Mouse (Mus musculus) frontal cortex, adult 2 months (tissue): Measurements from ENCODE around the gene Map4k1. TPM values are rescaled to one million over a fixed set of nuclear protein-coding genes. Genes with fewer than 3 reads are reported as not detected.

Source experiments
- DNase-seq, 2 experiments: peaks; one replicate each; pipeline ENCODE4 v3.0.0; 2022; ENCODE audit warnings: low spot score in 1 of 2; ENCODE audit errors: extremely low spot score in 1 of 2
- polyA plus RNA-seq: library from polyadenylated mRNA; depleted of rRNA; stranded (reverse); fragments of >200 nt; gene quantifications from 2 replicates; pipeline ENCODE4 v1.2.3, GENCODE M21; 2012; rRNA removed

Gene Map4k1
- polyA plus RNA-seq, 1 experiment, result 3.8 TPM

DNA sequence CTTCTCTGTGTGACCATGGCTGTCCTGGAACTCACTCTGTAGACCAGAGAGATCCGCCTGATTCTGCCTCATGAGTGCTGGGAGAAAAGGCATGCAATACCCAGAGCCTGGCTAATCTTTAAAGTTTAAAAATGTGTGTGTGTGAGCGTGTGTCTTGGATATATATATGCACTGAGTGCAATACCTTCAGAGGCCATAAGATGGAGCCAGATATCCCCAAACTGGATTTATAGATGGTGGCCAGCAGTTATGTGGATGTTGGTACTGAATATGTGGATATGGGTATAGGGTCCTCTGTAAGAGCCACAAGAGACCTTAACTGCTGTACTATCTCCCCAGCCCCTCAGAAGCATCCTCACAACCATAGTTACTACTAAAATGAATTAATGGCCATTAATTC, 68.9 kb downstream of the Map4k1 start:
- DNase-seq, result peak in 1 of 2 experiments; percentile 81

- no peak for DNase-seq
Observed at GRCm38 (mm10) chr7:29052821-29053220, 71.0 kb downstream of the Map4k1 start.

Other genes with a start within 250 kb of the Map4k1 start
- gene Mrps12, start 240.2 kb upstream of the Map4k1 start, polyA plus RNA-seq, result 92.4 and 109 TPM in 2 replicates
- 15.4 and 18.0 TPM in 2 replicates for gene Sars2, start 240.1 kb upstream of the Map4k1 start, polyA plus RNA-seq
- gene Ccer2, start 225.9 kb upstream of the Map4k1 start, polyA plus RNA-seq, result 2.2 TPM in 2 replicates
- gene Sirt2, start 215.3 kb upstream of the Map4k1 start, polyA plus RNA-seq, result 206 and 223 TPM in 2 replicates
- 30.1 and 34.9 TPM in 2 replicates for gene Nfkbib, start 214.5 kb upstream of the Map4k1 start, polyA plus RNA-seq
- 1.7 and 2.4 TPM in 2 replicates for gene Rinl, start 193.1 kb upstream of the Map4k1 start, polyA plus RNA-seq
- gene Hnrnpl, start 173.5 kb upstream of the Map4k1 start, polyA plus RNA-seq, result 391 and 418 TPM in 2 replicates
- gene Ech1, start 156.8 kb upstream of the Map4k1 start, polyA plus RNA-seq, result 93.7 and 106 TPM in 2 replicates
- gene Lgals4, start 148.2 kb upstream of the Map4k1 start, polyA plus RNA-seq, result 10.7 and 13.4 TPM in 2 replicates
- gene Lgals7, start 118.2 kb upstream of the Map4k1 start, polyA plus RNA-seq, result 0.70 and 0.80 TPM in 2 replicates
- 0.71 and 1.00 TPM in 2 replicates for gene Capn12, start 100.6 kb upstream of the Map4k1 start, polyA plus RNA-seq
- gene Actn4, start 19.7 kb upstream of the Map4k1 start, polyA plus RNA-seq, result 214 and 220 TPM in 2 replicates
- 311 and 352 TPM in 2 replicates for gene Eif3k, start 186 bp upstream of the Map4k1 start, polyA plus RNA-seq
- gene Ryr1, start 143.1 kb downstream of the Map4k1 start, polyA plus RNA-seq, result 10.1 and 12.2 TPM in 2 replicates
- 2.5 and 2.6 TPM in 2 replicates for gene Rasgrp4, start 152.8 kb downstream of the Map4k1 start, polyA plus RNA-seq
- 56.8 and 65.5 TPM in 2 replicates for gene Fam98c, start 174.2 kb downstream of the Map4k1 start, polyA plus RNA-seq
- 0.65 and 0.78 TPM in 2 replicates for gene Ggn, start 188.2 kb downstream of the Map4k1 start, polyA plus RNA-seq
- gene Spred3, start 188.4 kb downstream of the Map4k1 start, polyA plus RNA-seq, result 35.5 and 38.0 TPM in 2 replicates
- 197 and 217 TPM in 2 replicates for gene Psmd8, start 198.7 kb downstream of the Map4k1 start, polyA plus RNA-seq
- 4.9 and 6.2 TPM in 2 replicates for gene Catsperg1, start 232.0 kb downstream of the Map4k1 start, polyA plus RNA-seq